Mouse (Mus musculus) testis, adult 2 months (tissue): Measurements from ENCODE around the gene 2610001J05Rik.

Source experiments
- CTCF ChIP-seq: fragments of 200-500 bp; IDR thresholded peaks from 2 replicates; pipeline ENCODE4 v1.5.1; 2012; ENCODE audit warnings: low read depth, mild to moderate bottlenecking, inconsistent platforms, low read length, moderate library complexity; ENCODE audit not compliant: control insufficient read depth, insufficient read depth, insufficient replicate concordance
- POLR2A ChIP-seq: fragments of 200-500 bp; IDR thresholded peaks from 2 replicates; pipeline ENCODE4 v1.6.1; 2012; ENCODE audit warnings: low read depth, mild to moderate bottlenecking, inconsistent platforms, low read length, moderate library complexity; ENCODE audit not compliant: control insufficient read depth

DNA sequence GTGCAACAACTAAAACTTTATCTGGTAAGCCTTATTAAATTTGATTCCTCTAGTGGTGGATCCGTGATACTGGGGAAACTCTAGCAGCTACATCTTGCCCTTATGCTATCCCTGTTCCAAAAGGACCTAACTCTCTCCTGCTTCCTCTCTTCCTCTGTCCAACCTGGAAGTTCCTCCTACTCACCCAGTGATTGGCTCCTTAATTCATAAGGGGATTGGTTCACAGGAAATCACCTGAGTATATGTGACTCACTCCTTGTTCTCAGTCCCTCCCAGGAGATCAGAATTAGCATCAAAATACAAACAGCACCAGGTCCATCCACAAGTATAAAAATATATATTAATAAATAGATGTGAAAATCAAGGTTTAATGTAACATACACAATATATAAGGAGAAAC is 10.7 kb downstream of the 2610001J05Rik start:
- TF ChIP-seq POLR2A (no peak), CTCF (no peak)
